Mouse (Mus musculus) liver, adult 2 months (tissue): ENCODE measurements at regions not wholly inside any gene's neighbourhood (a gene's known extent, or its start where the extent isn't known, plus 50 kb on each side); places are given as distances from the start of the nearest gene placed in this dataset.

Source experiments
- CTCF ChIP-seq: fragments of 200-500 bp; IDR thresholded peaks from 2 replicates; pipeline ENCODE4 v1.5.1; 2011; ENCODE audit warnings: low read depth, low read length, control low read depth
- POLR2A ChIP-seq: fragments of 200-500 bp; IDR thresholded peaks from 2 replicates; pipeline ENCODE4 v1.6.1; 2011; ENCODE audit warnings: low read length, control low read depth; ENCODE audit not compliant: insufficient read depth; ENCODE audit errors: extremely low read depth

DNA sequence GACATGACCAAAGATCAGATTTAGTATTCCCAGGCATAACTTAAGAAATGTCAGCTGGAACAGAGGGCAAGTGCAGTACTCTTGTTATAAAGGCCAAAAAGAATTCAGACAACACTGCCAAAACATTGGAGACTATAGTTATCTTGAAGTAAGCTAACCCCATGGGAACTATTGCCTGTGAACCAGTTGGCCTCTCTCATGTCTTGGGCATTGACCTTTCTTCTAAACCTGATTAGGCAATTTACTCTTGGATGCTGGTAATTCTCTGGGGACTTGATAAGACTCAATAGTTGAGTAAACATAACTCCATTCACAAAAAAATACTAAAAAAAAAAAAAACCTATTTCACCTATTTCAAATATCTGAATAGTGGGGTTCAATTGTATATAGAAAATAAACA, 159.8 kb upstream of the Prlr start:
- TF ChIP-seq CTCF (no peak), POLR2A (no peak)
